Mouse (Mus musculus): ENCODE measurements around the gene Glb1l. TPM values are rescaled to one million over a fixed set of nuclear protein-coding genes. Genes with fewer than 3 reads are reported as not detected.

Gene Glb1l
- polyA plus RNA-seq, 1 experiment from 2014 or later = 16.6 TPM

- Histone ChIP-seq H3K27ac (replicated peaks) (no peak overlapping the region), H3K27me3 (peaks cover 20% of the 10 kb centered on the region), H3K4me1 (replicated peaks) (no peaks in the 10 kb centered on the region), H3K9me3 (no peaks in the 10 kb centered on the region), H3K36me3 (no peaks in the 10 kb centered on the region), H3K9ac (no peak overlapping the region), H3K4me2 (no peak overlapping the region), H3K4me3 (no peak overlapping the region)
- no peak for ATAC-seq (ENCODE audit: low read depth)
- 80% methylated on average over 1 of the region's 1 CpGs for WGBS
Observed at GRCm38 (mm10) chr1:75227653-75228052, 17.0 kb upstream of the Glb1l start.

DNA sequence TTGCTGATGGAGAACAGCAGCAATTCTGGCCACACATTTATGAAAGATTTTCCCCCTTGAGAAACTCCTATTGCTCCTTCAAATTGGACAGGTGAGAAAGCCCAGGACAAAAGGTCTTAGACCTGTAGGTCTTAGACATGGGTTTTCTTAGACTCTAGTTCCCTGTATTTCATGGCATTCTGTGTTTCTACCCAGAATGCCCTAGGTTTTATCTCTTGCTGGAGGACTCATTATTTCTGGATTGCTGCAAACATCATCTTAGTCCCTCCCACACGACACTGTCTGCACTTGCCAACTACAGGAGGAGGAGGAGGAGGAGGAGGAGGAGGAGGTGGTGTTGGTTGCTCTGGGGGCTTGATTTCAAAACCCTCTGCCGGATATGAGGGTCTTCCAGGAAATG lies 15.5 kb upstream of the Glb1l start:
- no peaks in the 10 kb centered on the region for H3K36me3 ChIP-seq
- no peak overlapping the region for H3K9ac ChIP-seq
- H3K4me2 ChIP-seq = no peak overlapping the region
- 73% methylated on average over 2 of the region's 2 CpGs for WGBS
- no peaks in the 10 kb centered on the region for H3K4me1 ChIP-seq (replicated peaks)
- H3K9me3 ChIP-seq = no peaks in the 10 kb centered on the region
- peaks cover 32% of the 10 kb centered on the region for H3K27me3 ChIP-seq
- H3K27ac ChIP-seq (replicated peaks) = no peak overlapping the region
- no peak for ATAC-seq (ENCODE audit: low read depth)
- no peak overlapping the region for H3K4me3 ChIP-seq

DNA sequence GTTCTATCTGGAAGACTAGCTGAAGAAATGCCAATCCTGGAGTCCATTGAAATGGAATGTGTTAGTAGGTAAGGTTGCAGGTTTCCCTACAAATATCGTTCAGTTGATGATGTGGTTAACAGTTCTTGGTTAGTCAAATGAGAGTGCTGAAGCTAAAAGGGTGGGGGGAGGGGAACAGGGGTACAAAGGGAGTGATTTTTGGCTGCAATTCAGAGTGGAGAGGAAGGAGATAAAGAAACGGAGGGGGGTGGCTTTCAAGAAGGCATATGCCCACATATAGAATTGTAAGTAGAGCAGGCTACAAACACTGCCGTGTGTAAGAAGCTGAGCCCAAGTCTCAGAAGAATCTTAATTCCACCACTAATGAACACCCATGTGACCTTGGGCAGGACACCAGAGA lies 14.9 kb upstream of the Glb1l start:
- Histone ChIP-seq H3K36me3 (no peaks in the 10 kb centered on the region), H3K27ac (replicated peaks) (no peak overlapping the region), H3K9ac (no peak overlapping the region), H3K9me3 (no peaks in the 10 kb centered on the region), H3K4me2 (no peak overlapping the region), H3K27me3 (peaks cover 33% of the 10 kb centered on the region), H3K4me3 (no peak overlapping the region), H3K4me1 (replicated peaks) (no peaks in the 10 kb centered on the region)
- 58% methylated on average over 3 of the region's 3 CpGs for WGBS
- ATAC-seq (ENCODE audit: low read depth) = no peak

DNA sequence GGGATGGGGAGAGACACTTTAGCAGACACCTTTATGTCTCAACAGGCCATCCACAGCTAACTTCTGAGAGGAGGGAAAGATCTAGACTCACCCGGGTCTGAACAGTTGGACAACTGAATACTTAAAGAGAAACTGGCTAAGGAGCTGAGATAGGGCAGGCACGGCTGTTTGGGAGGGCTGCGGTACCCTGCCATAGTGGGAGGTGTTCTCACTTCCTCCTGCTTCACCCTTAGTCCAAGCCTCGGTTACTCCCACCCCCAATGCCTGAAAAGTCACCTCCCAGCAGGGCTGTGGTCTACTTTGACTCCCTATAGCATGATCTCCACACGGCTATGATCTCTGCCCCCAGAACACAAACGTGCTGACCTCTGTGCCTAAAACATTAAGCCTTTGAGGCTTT lies 12.9 kb upstream of the Glb1l start:
- Histone ChIP-seq H3K27ac (replicated peaks) (no peak overlapping the region), H3K36me3 (no peaks in the 10 kb centered on the region), H3K4me3 (no peak overlapping the region), H3K27me3 (peaks cover 52% of the 10 kb centered on the region), H3K9me3 (no peaks in the 10 kb centered on the region), H3K9ac (no peak overlapping the region), H3K4me1 (replicated peaks) (peaks cover 14% of the 10 kb centered on the region), H3K4me2 (no peak overlapping the region)
- ATAC-seq (ENCODE audit: low read depth) = no peak
- WGBS = 76% methylated on average over 6 of the region's 6 CpGs

DNA sequence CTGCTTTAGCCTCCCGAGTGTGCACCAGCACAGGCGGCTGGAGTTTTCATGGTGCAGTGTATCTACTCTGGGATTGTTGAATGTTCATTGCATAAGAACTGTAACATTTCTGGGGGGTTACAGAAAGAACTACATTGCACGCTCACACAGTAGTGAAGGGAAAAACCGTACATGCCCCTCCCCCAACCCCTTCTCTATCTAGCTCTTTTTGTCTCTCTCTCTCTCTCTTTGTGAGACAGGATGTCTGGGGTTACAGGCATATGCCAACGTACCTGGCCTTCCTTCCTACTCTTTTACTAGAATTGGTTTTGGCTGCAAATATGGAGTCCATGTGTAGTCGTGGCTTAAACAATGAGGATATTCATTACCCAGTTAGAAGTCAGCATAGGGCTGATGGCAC lies 12.3 kb upstream of the Glb1l start:
- H3K4me2 ChIP-seq = no peak overlapping the region
- WGBS = 84% methylated on average over 6 of the region's 6 CpGs
- no peak overlapping the region for H3K9ac ChIP-seq
- no peak overlapping the region for H3K4me3 ChIP-seq
- H3K27me3 ChIP-seq = peaks cover 58% of the 10 kb centered on the region
- H3K9me3 ChIP-seq = no peaks in the 10 kb centered on the region
- no peaks in the 10 kb centered on the region for H3K36me3 ChIP-seq
- ATAC-seq (ENCODE audit: low read depth) = no peak
- H3K4me1 ChIP-seq (replicated peaks) = peaks cover 20% of the 10 kb centered on the region
- no peak overlapping the region for H3K27ac ChIP-seq (replicated peaks)

DNA sequence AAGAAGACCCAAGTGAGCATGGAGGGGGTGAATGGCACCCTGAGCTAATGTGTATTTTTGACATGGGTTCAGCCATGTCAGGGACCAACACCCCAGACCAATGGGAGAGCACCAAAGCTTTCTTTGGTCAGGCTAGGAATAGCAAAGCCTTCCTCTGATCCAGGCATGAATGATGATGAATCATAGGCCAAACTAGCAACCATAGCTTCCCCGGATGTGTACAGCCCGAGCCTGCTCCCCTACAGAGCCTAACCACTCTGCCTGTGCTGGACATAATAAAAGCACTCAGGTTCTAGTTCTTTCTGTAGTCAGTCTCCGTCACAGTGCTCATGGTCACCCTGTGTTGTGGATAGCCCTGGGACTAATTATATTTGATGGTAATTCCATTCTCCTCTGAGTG lies 10.9 kb upstream of the Glb1l start:
- 82% methylated on average over 3 of the region's 3 CpGs for WGBS
- ATAC-seq (ENCODE audit: low read depth) = no peak
- H3K27me3 ChIP-seq = peaks cover 72% of the 10 kb centered on the region
- no peak overlapping the region for H3K27ac ChIP-seq (replicated peaks)
- no peaks in the 10 kb centered on the region for H3K9me3 ChIP-seq
- H3K4me3 ChIP-seq = no peak overlapping the region
- peaks cover 20% of the 10 kb centered on the region for H3K4me1 ChIP-seq (replicated peaks)
- H3K4me2 ChIP-seq = no peak overlapping the region
- H3K36me3 ChIP-seq = no peaks in the 10 kb centered on the region
- H3K9ac ChIP-seq = no peak overlapping the region

GRCm38 (mm10) chr1:75219531-75219930 lies 8.9 kb upstream of the Glb1l start, which contains the start of gene Tuba4a:
Gene Tuba4a, minus strand, starts transcription at chr1:75219865.
- peak; percentile 66; the same call in 1 of the 2 replicates for ATAC-seq (ENCODE audit: low read depth)
- peaks cover 20% of the 10 kb centered on the region for H3K4me1 ChIP-seq (replicated peaks)
- peak within 1 kb of the TSS; percentile 69 for H3K9ac ChIP-seq
- no peak within 1 kb of the TSS for H3K27ac ChIP-seq (replicated peaks)
- peak within 1 kb of the TSS; percentile 86 for H3K4me2 ChIP-seq
- peak within 1 kb of the TSS; percentile 54 for H3K4me3 ChIP-seq
- WGBS = under 1% methylated on average over 34 of the region's 34 CpGs
- H3K36me3 ChIP-seq = peaks cover 16% of the 10 kb centered on the region
- no peaks in the 10 kb centered on the region for H3K9me3 ChIP-seq
- peaks cover 80% of the 10 kb centered on the region for H3K27me3 ChIP-seq

GRCm38 (mm10) chr1:75219078-75219477 lies 8.5 kb upstream of the Glb1l start:
- Histone ChIP-seq H3K9me3 (no peaks in the 10 kb centered on the region), H3K27me3 (peaks cover 80% of the 10 kb centered on the region)

DNA sequence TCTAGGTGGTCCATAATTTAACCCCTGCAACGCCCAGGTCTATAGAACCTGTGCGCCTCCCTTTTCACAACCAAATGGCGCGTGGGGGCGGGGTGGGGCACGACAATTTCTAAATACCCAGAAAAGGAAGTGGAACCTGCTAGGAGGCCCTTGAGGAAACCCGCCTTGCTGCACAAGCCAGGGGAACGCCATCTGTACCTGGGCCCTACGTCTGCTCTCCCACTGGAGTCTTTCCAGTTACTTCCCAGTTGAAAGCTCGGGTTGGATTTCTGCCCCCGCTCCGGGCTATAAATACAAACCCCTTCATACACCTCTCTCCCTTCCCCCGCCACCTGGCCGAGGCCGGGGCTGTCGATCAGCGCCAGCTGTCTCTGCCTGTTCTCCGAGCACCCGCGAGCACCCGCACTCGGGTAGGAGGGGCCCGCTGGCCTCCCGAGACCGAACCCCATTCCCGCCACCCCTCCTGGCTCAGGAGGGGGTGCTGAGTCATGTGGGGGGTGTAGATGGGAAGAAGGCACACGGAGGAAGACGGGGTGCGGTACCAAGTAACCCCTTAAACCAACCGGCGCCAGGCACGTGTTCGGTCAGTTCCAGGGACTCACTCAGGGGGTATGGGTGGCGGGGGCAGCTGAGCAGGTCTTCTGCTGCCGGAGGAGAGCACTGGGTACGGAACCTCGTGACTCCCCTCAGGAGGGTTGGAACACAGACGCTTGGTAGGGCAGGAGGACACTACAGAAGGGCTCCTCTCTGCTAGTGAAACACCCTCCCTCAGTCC lies 7.8 kb upstream of the Glb1l start:
- Histone ChIP-seq H3K27ac (replicated peaks) (no peak overlapping the region), H3K9me3 (no peaks in the 10 kb centered on the region), H3K27me3 (peaks cover 78% of the 10 kb centered on the region), H3K4me2 (peak overlapping the region; percentile 86), H3K36me3 (peaks cover 28% of the 10 kb centered on the region), H3K4me3 (peak overlapping the region; percentile 54), H3K9ac (peak overlapping the region; percentile 69), H3K4me1 (replicated peaks) (peaks cover 20% of the 10 kb centered on the region)
- peak; percentile 46 for ATAC-seq (ENCODE audit: low read depth)
- WGBS = 1% methylated on average over 38 of the region's 38 CpGs

More at GRCm38 (mm10) chr1:75219078-75219477, 8.5 kb upstream of the Glb1l start:
- no peak overlapping the region for H3K27ac ChIP-seq (replicated peaks)
- WGBS = 0% methylated on average over 24 of the region's 24 CpGs
- peaks cover 21% of the 10 kb centered on the region for H3K36me3 ChIP-seq
- peaks cover 20% of the 10 kb centered on the region for H3K4me1 ChIP-seq (replicated peaks)
- ATAC-seq (ENCODE audit: low read depth) = peak; percentile 80; the same call in 1 of the 2 replicates
- peak overlapping the region; percentile 69 for H3K9ac ChIP-seq
- H3K4me2 ChIP-seq = peak overlapping the region; percentile 86
- peak overlapping the region; percentile 54 for H3K4me3 ChIP-seq

DNA sequence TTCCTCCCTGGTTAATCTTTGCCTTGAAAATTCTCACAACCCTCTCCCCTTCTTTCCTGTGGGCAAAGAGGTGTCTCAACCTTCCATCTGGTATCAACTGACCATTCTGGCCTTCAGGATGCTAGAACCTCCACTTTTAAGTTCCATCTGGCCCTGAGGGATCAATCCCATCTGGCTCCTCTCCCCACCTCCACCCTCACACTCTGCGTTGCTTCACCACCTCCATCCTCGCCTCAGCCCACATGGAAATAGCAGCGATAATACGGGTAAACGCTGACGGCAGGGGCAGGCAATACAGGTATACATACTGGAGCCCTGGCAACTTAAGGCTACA lies 7.2 kb upstream of the Glb1l start:
- H3K27me3 ChIP-seq = peaks cover 72% of the 10 kb centered on the region
- H3K4me3 ChIP-seq = peak overlapping the region; percentile 54; the same call in 1 of the 2 replicates
- WGBS = 5% methylated on average over 6 of the region's 6 CpGs
- no peak for ATAC-seq (ENCODE audit: low read depth)
- no peaks in the 10 kb centered on the region for H3K9me3 ChIP-seq
- no peak overlapping the region for H3K27ac ChIP-seq (replicated peaks)
- H3K36me3 ChIP-seq = peaks cover 33% of the 10 kb centered on the region
- H3K9ac ChIP-seq = 0 out of 2 replicates have a peak overlapping the region, but pooled peaks have one; percentile 69
- H3K4me1 ChIP-seq (replicated peaks) = peaks cover 25% of the 10 kb centered on the region
- H3K4me2 ChIP-seq = peak overlapping the region; percentile 86

- Histone ChIP-seq H3K27ac (replicated peaks) (no peak overlapping the region), H3K27me3 (peaks cover 63% of the 10 kb centered on the region), H3K4me2 (no peak overlapping the region), H3K9ac (no peak overlapping the region), H3K4me3 (no peak overlapping the region), H3K9me3 (no peaks in the 10 kb centered on the region), H3K4me1 (replicated peaks) (peaks cover 34% of the 10 kb centered on the region), H3K36me3 (peaks cover 41% of the 10 kb centered on the region)
- WGBS = 79% methylated on average over 13 of the region's 13 CpGs
- ATAC-seq (ENCODE audit: low read depth) = no peak
Observed at GRCm38 (mm10) chr1:75216797-75217585, 6.4 kb upstream of the Glb1l start.

DNA sequence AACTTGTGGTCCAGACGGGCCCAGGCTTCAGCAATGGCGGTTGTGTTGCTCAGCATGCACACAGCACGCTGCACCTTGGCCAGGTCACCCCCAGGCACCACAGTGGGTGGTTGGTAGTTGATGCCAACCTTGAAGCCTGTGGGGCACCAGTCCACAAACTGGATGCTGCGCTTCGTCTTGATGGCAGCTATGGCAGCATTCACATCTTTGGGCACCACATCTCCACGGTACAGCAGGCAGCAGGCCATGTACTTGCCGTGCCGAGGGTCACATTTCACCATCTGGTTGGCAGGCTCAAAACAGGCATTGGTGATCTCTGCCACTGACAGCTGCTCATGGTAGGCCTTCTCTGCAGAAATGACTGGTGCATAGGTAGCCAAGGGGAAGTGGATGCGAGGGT lies 5.2 kb upstream of the Glb1l start:
- no peak overlapping the region for H3K9ac ChIP-seq
- H3K36me3 ChIP-seq = peaks cover 43% of the 10 kb centered on the region
- H3K27ac ChIP-seq (replicated peaks) = no peak overlapping the region
- no peak for ATAC-seq (ENCODE audit: low read depth)
- no peaks in the 10 kb centered on the region for H3K9me3 ChIP-seq
- H3K4me1 ChIP-seq (replicated peaks) = peaks cover 43% of the 10 kb centered on the region
- 92% methylated on average over 9 of the region's 9 CpGs for WGBS
- no peak overlapping the region for H3K4me3 ChIP-seq
- H3K27me3 ChIP-seq = peaks cover 51% of the 10 kb centered on the region
- H3K4me2 ChIP-seq = no peak overlapping the region

Measured in neural tube, embryonic 13.5 days (tissue).